Mouse (Mus musculus) gastrocnemius, adult 18-20 months (tissue): Measurements from ENCODE around the gene Artn. TPM values are rescaled to one million over a fixed set of nuclear protein-coding genes. Genes with fewer than 3 reads are reported as not detected.

ENCODE experiments used
- DNase-seq: peaks from one replicate; pipeline ENCODE4 v3.0.0; 2021; ENCODE audit warnings: low spot score
- total RNA-seq, 2 experiments: library from RNA; stranded (reverse); gene quantifications; 2 replicates each; pipeline ENCODE4 v1.2.3; 2021

The Artn gene
- total RNA-seq, 2 experiments from 2014 or later = 0.19 to 0.27 TPM

- DNase-seq = no peak
Measured at GRCm38 (mm10) chr4:117918762-117919161, 10.8 kb downstream of the Artn start.

GRCm38 (mm10) chr4:117918261-117918660 lies 11.3 kb downstream of the Artn start:
- DNase-seq = no peak

GRCm38 (mm10) chr4:117917847-117918246 lies 11.7 kb downstream of the Artn start:
- no peak for DNase-seq

- no peak for DNase-seq
Measured at GRCm38 (mm10) chr4:117917402-117917801, 12.2 kb downstream of the Artn start.

GRCm38 (mm10) chr4:117916386-117916785 lies 13.2 kb downstream of the Artn start:
- DNase-seq = no peak

- no peak for DNase-seq
Measured at GRCm38 (mm10) chr4:117915489-117916105, 14.0 kb downstream of the Artn start.

GRCm38 (mm10) chr4:117914591-117915442 lies 14.7 kb downstream of the Artn start, which contains the start of gene Ipo13:
Gene Ipo13 (minus strand): TSS chr4:117914999.
- peak; percentile 94 for DNase-seq

- DNase-seq = peak; percentile 85
Measured at GRCm38 (mm10) chr4:117914031-117914430, 15.5 kb downstream of the Artn start.

GRCm38 (mm10) chr4:117913421-117913820 lies 16.1 kb downstream of the Artn start:
- no peak for DNase-seq

GRCm38 (mm10) chr4:117912685-117913273 lies 16.8 kb downstream of the Artn start:
- no peak for DNase-seq

GRCm38 (mm10) chr4:117912131-117912561 lies 17.4 kb downstream of the Artn start:
- DNase-seq = no peak

GRCm38 (mm10) chr4:117908834-117909453 lies 20.6 kb downstream of the Artn start:
- DNase-seq = no peak

GRCm38 (mm10) chr4:117906196-117906595 lies 23.4 kb downstream of the Artn start:
- DNase-seq = peak; percentile 84

- no peak for DNase-seq
Measured at GRCm38 (mm10) chr4:117904761-117905160, 24.8 kb downstream of the Artn start.

GRCm38 (mm10) chr4:117904094-117904493 lies 25.5 kb downstream of the Artn start:
- DNase-seq = no peak

- DNase-seq = no peak
Measured at GRCm38 (mm10) chr4:117898111-117898510, 31.5 kb downstream of the Artn start.

- no peak for DNase-seq
Measured at GRCm38 (mm10) chr4:117896031-117896430, 33.5 kb downstream of the Artn start.

GRCm38 (mm10) chr4:117895339-117895738 lies 34.2 kb downstream of the Artn start:
- DNase-seq = no peak

GRCm38 (mm10) chr4:117894601-117895000 lies 35.0 kb downstream of the Artn start:
- DNase-seq = no peak

GRCm38 (mm10) chr4:117893376-117893775 lies 36.2 kb downstream of the Artn start:
- no peak for DNase-seq

GRCm38 (mm10) chr4:117891738-117892161 lies 37.8 kb downstream of the Artn start, which contains the start of gene Dph2:
Gene Dph2 (minus strand): TSS chr4:117892032.
- peak; percentile 88 for DNase-seq

- no peak for DNase-seq
Measured at GRCm38 (mm10) chr4:117890750-117891149, 38.8 kb downstream of the Artn start.
